Mouse (Mus musculus): ENCODE data around the gene Zbtb33.
A peak's percentile ranks its signal among the peaks of the same experiment; 100 is the strongest.

DNA sequence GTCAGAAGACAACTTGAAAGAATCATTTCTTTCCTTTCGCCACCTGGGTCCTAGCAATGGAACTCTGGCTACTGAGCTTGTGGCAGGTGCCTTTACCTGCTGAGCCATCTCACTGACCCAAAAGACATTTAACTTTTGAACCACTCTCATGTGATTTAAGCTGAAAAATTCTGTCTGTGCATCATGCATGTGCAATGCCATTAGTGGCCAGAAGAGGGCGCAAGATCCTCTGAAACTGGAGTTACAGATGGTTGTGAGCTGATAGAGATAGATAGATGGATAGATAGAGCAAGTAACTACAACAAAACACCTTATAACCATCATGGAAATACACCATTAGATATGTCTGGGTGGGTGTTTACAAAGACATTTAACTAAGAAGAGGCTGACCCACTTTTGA, 48.1 kb downstream of the Zbtb33 start:
- TF ChIP-seq CTCF (IDR thresholded peaks at IDR 0.05; ENCODE audit: extremely low read depth, insufficient read depth, low read length) (peak; percentile 43; the same call in 1 of the 2 replicates), POLR2A (IDR thresholded peaks at IDR 0.05; ENCODE audit: extremely low read depth, insufficient read depth, low read length) (no peak)
